Mouse (Mus musculus) midbrain, embryonic 11.5 days (tissue): Measurements from ENCODE around the gene Actbl2. TPM values are rescaled to one million over a fixed set of nuclear protein-coding genes. Genes with fewer than 3 reads are reported as not detected.
A peak's percentile ranks its signal among the peaks of the same experiment; 100 is the strongest.

ENCODE experiments used
- ATAC-seq: fragments of 200-750 bp; cut with Nextera tagmentation; 2 replicates; pipeline ENCODE4 v1.8.0; 2017; ENCODE audit warnings: moderate TSS enrichment, moderate library complexity; ENCODE audit not compliant: low FRiP score
- DNase-seq: peaks from one replicate; pipeline ENCODE4 v3.0.0; 2015; ENCODE audit warnings: low spot score; ENCODE audit errors: missing footprints
- H3K27ac ChIP-seq: fragments of 300-500 bp; sonication (generic); 2 replicates; pipeline ENCODE4 v1.5.1; 2014; ENCODE audit warnings: low read depth, low read length
- H3K27me3 ChIP-seq: fragments of 300-500 bp; sonication (generic); 2 replicates; pipeline ENCODE4 v1.6.1; 2014; ENCODE audit warnings: mild to moderate bottlenecking, low read length, moderate library complexity, mixed read lengths; ENCODE audit not compliant: control insufficient read depth, insufficient read depth
- H3K36me3 ChIP-seq: fragments of 300-500 bp; sonication (generic); 2 replicates; pipeline ENCODE4 v1.6.1; 2014; ENCODE audit warnings: mild to moderate bottlenecking, low read length, moderate library complexity, mixed read lengths; ENCODE audit not compliant: control insufficient read depth, insufficient read depth
- H3K4me1 ChIP-seq: fragments of 300-500 bp; sonication (generic); 2 replicates; pipeline ENCODE4 v1.6.1; 2014; ENCODE audit warnings: low read length; ENCODE audit not compliant: control insufficient read depth, insufficient read depth
- H3K4me2 ChIP-seq: fragments of 300-500 bp; sonication (generic); 2 replicates; pipeline ENCODE4 v1.6.1; 2014; ENCODE audit warnings: mild to moderate bottlenecking, moderate library complexity
- H3K4me3 ChIP-seq: fragments of 300-500 bp; sonication (generic); 2 replicates; pipeline ENCODE4 v1.5.1; 2014; ENCODE audit warnings: low read depth, low read length
- H3K9ac ChIP-seq: fragments of 300-500 bp; sonication (generic); 2 replicates; pipeline ENCODE4 v1.6.1; 2014; ENCODE audit warnings: low read length
- H3K9me3 ChIP-seq: fragments of 300-500 bp; sonication (generic); 2 replicates; pipeline ENCODE4 v1.6.1; 2016; ENCODE audit warnings: low read length; ENCODE audit not compliant: control insufficient read depth
- WGBS: fragments of 180-500 bp; shearing (Covaris S2); extraction: QIAGEN DNeasy Blood & Tissue Kit; methylation state at CpG from one replicate; pipeline ENCODE4 v1.1.7; 2014; 5-methylcytosine and 5-hydroxymethylcytosine counted together
- polyA plus RNA-seq: library from polyadenylated mRNA; unstranded; fragments of >200 nt; fragmentation: Nextera tagmentation; extraction: Ambion mirVana; gene quantifications from 2 replicates; pipeline ENCODE4 v1.2.1, GENCODE M21; 2014

Gene Actbl2
- not detected in 2 replicates for polyA plus RNA-seq

DNA sequence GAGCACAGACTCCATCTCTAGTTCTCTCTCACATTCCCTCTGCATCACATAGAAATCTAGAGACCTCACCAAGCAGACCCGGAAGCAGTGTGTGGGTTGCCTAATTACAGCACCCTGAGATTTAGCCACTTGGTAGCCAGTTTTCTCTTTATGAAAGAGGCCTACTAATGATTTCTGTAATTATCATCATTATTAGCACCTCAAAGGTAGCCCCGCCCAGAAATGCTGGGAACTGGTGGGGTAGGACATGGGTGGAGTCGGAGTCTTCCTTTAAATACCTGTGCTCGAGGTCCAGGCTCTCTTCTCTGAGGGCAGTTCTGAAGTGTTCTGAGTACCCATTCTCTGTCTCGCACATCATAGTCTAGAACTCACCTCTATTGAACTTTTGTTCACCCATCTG, at the start of gene Actbl2:
Gene Actbl2 (plus strand): TSS at position 301 of the 400 bp plus-strand sequence.
- H3K36me3 ChIP-seq: no peaks in the 10 kb centered on the region
- no peaks in the 10 kb centered on the region for H3K27me3 ChIP-seq
- no peak within 1 kb of the TSS for H3K9ac ChIP-seq
- H3K9me3 ChIP-seq: no peaks in the 10 kb centered on the region
- no peaks in the 10 kb centered on the region for H3K4me1 ChIP-seq
- no peak within 1 kb of the TSS for H3K4me2 ChIP-seq
- no peak within 1 kb of the TSS for H3K4me3 ChIP-seq
- DNase-seq (peak; percentile 49), ATAC-seq (no peak)
- 92% methylated on average over 5 of the region's 5 CpGs for WGBS
- H3K27ac ChIP-seq: no peak within 1 kb of the TSS

DNA sequence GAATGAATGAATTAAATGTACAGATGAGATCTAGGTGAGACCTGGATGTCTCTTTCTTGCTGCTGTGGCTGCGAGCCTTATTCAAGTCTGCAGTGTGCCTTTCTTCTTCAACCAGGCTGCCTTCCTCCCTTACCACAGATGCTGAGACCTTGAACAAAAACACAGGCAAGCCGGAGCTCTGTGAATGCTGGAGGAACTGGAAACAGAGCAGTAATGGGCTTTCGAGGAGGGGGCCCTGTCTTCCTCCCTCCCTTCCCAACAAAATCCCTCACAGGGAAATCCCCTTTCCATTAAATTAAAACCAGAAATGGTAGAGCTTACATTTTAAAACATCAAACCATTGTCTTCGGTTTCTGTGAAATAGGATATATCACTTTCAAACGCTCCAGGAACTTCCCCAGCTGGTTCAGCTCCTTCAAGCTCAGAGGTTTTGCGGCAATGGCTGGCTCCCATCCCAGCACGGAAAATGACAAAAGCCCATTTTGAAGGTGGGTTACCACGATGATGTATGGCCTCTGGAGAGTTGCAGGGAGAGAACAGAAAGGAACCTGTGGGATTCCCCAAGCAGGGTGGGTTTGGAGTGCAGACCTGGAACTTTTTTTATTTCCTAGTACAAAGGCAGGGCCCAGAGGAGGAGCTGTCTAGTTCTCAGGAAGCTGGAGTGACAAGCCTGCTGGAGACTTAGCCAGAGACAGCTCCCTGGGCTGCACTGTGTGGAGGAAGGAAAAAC, 44.0 kb upstream of the Actbl2 start:
- H3K27me3 ChIP-seq: no peaks in the 10 kb centered on the region
- no peaks in the 10 kb centered on the region for H3K9me3 ChIP-seq
- no peak overlapping the region for H3K9ac ChIP-seq
- H3K4me1 ChIP-seq: no peaks in the 10 kb centered on the region
- H3K27ac ChIP-seq: no peak overlapping the region
- no peak overlapping the region for H3K4me3 ChIP-seq
- no peak overlapping the region for H3K4me2 ChIP-seq
- ATAC-seq (no peak), DNase-seq (peak; percentile 33)
- WGBS: 60% methylated on average over 8 of the region's 8 CpGs
- H3K36me3 ChIP-seq: no peaks in the 10 kb centered on the region

- Histone ChIP-seq H3K9ac (no peak overlapping the region), H3K4me3 (no peak overlapping the region), H3K9me3 (no peaks in the 10 kb centered on the region), H3K27ac (no peak overlapping the region), H3K27me3 (no peaks in the 10 kb centered on the region), H3K4me2 (no peak overlapping the region), H3K4me1 (no peaks in the 10 kb centered on the region), H3K36me3 (no peaks in the 10 kb centered on the region)
- WGBS: 38% methylated on average over 5 of the region's 5 CpGs
- no peak for ATAC-seq
- peak; percentile 77 for DNase-seq
Measured at GRCm38 (mm10) chr13:111228768-111229167, 26.0 kb upstream of the Actbl2 start.

- no peaks in the 10 kb centered on the region for H3K36me3 ChIP-seq
- ATAC-seq (no peak), DNase-seq (peak; percentile 51)
- H3K4me1 ChIP-seq: no peaks in the 10 kb centered on the region
- no peak overlapping the region for H3K4me3 ChIP-seq
- H3K4me2 ChIP-seq: no peak overlapping the region
- no peak overlapping the region for H3K27ac ChIP-seq
- no peaks in the 10 kb centered on the region for H3K9me3 ChIP-seq
- H3K27me3 ChIP-seq: no peaks in the 10 kb centered on the region
- no peak overlapping the region for H3K9ac ChIP-seq
- 90% methylated on average over 6 of the region's 6 CpGs for WGBS
Measured at GRCm38 (mm10) chr13:111229541-111229940, 25.3 kb upstream of the Actbl2 start.

DNA sequence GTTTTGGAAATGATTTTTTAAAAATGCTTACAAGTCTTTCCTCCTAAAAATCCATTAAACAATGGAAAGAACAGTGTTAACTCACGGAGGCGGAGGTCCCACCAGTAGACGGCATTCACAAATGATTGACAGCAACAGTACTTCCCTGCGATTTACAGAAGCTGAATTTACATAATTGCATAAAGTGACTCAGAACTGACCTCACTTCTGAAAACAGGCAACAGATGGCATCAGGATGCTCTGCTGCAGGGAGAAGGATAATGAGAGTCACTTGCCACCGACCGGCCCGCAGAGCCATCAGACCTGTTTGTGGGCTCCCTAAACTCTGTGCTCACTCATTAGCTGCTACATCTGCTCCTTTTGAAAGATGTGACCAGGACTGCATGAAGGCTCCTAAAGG, 22.4 kb upstream of the Actbl2 start:
- H3K27me3 ChIP-seq: no peaks in the 10 kb centered on the region
- ATAC-seq (no peak), DNase-seq (peak; percentile 67)
- no peaks in the 10 kb centered on the region for H3K9me3 ChIP-seq
- H3K9ac ChIP-seq: no peak overlapping the region
- no peaks in the 10 kb centered on the region for H3K36me3 ChIP-seq
- H3K4me3 ChIP-seq: no peak overlapping the region
- no peak overlapping the region for H3K4me2 ChIP-seq
- 85% methylated on average over 7 of the region's 7 CpGs for WGBS
- no peaks in the 10 kb centered on the region for H3K4me1 ChIP-seq
- no peak overlapping the region for H3K27ac ChIP-seq

- Histone ChIP-seq H3K9me3 (no peaks in the 10 kb centered on the region), H3K27ac (no peak overlapping the region), H3K4me3 (no peak overlapping the region), H3K36me3 (no peaks in the 10 kb centered on the region), H3K4me1 (no peaks in the 10 kb centered on the region), H3K9ac (no peak overlapping the region), H3K27me3 (no peaks in the 10 kb centered on the region), H3K4me2 (no peak overlapping the region)
- DNase-seq (peak; percentile 8), ATAC-seq (no peak)
- WGBS: 83% methylated on average over 5 of the region's 5 CpGs
Measured at GRCm38 (mm10) chr13:111233356-111233755, 21.5 kb upstream of the Actbl2 start.

- Histone ChIP-seq H3K9ac (no peak overlapping the region), H3K27ac (no peak overlapping the region), H3K36me3 (no peaks in the 10 kb centered on the region), H3K9me3 (no peaks in the 10 kb centered on the region), H3K4me2 (no peak overlapping the region), H3K4me3 (no peak overlapping the region), H3K27me3 (no peaks in the 10 kb centered on the region), H3K4me1 (no peaks in the 10 kb centered on the region)
- DNase-seq (peak; percentile 81), ATAC-seq (no peak)
- WGBS: 93% methylated on average over 3 of the region's 3 CpGs
Measured at GRCm38 (mm10) chr13:111234573-111234972, 20.2 kb upstream of the Actbl2 start.

DNA sequence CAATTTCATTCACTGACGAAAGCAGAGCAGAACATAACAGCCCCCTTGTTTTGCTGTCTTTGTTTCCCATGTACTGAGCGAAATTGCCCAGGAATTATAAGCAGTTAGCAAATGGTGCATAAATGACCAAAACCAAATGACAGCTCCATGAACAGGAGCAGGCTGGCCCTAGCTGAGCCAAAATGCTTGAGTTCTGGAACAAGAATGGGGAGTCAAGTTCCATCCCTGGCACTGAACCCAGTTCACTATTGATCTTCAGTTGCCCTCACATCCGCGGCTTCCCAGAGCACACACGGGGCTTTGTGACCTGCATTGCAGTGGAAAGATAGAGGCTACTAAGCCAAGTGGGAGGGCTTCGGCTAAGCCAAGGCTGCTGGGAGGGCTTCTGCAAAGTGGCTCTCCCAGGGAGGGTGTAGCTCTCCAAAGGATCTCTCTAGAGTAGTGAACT, 19.1 kb upstream of the Actbl2 start:
- Histone ChIP-seq H3K4me3 (no peak overlapping the region), H3K4me2 (no peak overlapping the region), H3K9ac (no peak overlapping the region), H3K9me3 (peaks cover 4% of the 10 kb centered on the region; the same call in 1 of the 2 replicates), H3K27me3 (no peaks in the 10 kb centered on the region), H3K27ac (no peak overlapping the region), H3K36me3 (no peaks in the 10 kb centered on the region), H3K4me1 (no peaks in the 10 kb centered on the region)
- WGBS: 60% methylated on average over 6 of the region's 6 CpGs
- DNase-seq (peak; percentile 81), ATAC-seq (no peak)

- Histone ChIP-seq H3K36me3 (no peaks in the 10 kb centered on the region), H3K9me3 (peaks cover 4% of the 10 kb centered on the region; the same call in 1 of the 2 replicates), H3K4me1 (no peaks in the 10 kb centered on the region), H3K27ac (no peak overlapping the region), H3K9ac (no peak overlapping the region), H3K4me2 (no peak overlapping the region), H3K27me3 (no peaks in the 10 kb centered on the region), H3K4me3 (no peak overlapping the region)
- WGBS: 78% methylated on average over 9 of the region's 9 CpGs
- DNase-seq (peak; percentile 76), ATAC-seq (no peak)
Measured at GRCm38 (mm10) chr13:111236461-111236864, 18.4 kb upstream of the Actbl2 start.
